Mouse (Mus musculus): ENCODE measurements around the gene Irak3.

GRCm38 (mm10) chr10:120095716-120096115 is 106.2 kb downstream of the Irak3 start:
- no peak for TF ChIP-seq CTCF (IDR thresholded peaks at IDR 0.05; ENCODE audit: low read depth, low read length)
- TF ChIP-seq POLR2AphosphoS5 (IDR thresholded peaks at IDR 0.05; ENCODE audit: insufficient replicate concordance, low read depth, low read length), result no peak
